Mouse (Mus musculus): ENCODE results near the gene Hipk1. TPM values are rescaled to one million over a fixed set of nuclear protein-coding genes. Genes with fewer than 3 reads are reported as not detected.

Gene Hipk1
- total and polyA plus RNA-seq, 3 experiments, result 88.1 to 139 (median 131) TPM

DNA sequence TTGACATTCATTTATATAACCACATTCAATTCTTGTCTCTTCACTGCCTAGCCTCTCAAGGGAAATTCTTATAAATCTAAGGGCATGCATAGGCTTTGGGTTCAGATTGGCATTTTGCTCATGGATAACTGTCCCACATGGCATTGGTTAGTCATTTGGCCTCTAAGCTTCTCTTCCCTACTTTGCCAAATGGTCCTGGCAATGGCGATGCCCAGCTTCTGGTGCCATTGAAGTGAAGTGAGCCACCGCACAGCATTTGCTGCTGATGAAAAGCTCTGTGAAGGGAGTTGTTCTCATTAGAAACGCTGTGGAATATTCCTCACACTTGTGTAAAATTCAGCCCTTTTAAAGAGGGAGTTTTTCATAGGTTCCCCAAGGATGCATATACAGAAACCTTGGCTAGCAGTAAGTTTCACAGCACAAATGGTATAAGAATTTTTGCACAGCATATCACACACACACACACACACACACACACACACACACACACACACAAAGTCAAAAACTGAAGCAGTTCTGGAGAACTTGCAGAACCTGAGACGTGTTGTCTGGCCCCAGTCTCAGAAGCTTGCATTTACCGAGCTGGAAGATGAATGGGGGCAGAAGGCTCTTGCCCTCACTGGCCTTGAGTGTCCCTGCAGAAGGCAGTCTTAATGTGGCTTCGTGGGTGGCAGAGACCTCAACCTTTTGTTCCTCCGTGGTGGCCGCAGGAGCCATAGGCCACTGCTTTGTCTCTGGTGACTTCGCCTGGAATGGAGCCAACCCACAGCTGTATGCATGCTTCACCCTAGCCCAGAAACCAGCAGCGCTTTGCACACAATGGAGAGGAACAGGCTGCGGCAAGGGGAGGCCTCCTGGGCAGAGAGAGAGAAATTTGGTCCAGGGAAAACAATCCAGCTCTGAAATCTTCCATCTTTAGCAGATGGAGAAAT, 75.3 kb downstream of the Hipk1 start:
- peak; percentile 42 for DNase-seq

GRCm38 (mm10) chr3:103714942-103715341, 76.4 kb downstream of the Hipk1 start:
- no peak for DNase-seq

- DNase-seq, result no peak
These were observed 77.0 kb downstream of the Hipk1 start for GRCm38 (mm10) chr3:103714236-103714875.

DNA sequence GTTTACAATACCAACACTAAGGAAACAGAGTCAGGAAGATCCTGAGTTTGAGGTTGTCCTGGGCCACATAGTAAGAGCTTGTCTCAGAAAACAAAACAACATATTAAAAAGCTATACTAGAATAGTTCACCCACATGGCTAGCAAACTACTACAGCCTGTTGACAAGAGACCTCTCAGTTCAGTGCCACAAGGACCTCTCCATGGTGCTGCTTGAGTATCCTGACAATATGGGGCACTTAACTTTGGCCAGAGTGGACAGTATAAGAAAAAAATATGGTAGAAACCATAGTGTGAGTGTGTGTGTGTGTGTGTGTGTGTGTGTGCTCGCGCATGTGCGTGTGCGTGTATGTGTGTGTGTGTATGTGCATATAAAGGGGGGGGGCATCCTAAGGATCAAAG, 79.2 kb downstream of the Hipk1 start:
- DNase-seq, result no peak

DNA sequence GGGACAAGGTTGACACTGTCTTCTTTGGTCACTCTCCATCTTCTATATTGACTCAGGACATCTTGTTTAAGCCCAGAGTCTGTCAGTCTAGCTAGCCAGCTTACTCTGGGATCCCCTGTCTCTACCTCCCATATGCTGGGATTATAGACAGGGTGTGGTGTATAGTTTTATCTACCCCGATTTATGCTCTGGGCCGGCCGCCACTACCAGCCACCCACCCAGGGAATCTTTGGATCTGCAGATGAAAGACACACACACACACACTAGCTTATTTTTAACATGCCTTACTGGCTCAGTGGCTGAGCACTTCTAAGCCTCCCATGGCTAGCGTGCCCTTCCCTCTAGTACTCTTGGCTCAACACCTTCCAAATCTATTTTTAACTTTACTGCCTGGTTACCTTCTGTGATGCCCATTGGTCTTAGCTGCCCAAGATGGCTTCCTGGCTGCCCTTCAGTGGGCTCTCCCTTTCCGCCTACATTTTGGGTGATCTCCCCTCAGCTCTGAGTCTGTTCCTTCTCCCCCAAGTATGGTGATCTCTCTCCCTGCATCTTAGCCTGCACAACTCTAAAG, 81.8 kb downstream of the Hipk1 start:
- no peak for DNase-seq

DNA sequence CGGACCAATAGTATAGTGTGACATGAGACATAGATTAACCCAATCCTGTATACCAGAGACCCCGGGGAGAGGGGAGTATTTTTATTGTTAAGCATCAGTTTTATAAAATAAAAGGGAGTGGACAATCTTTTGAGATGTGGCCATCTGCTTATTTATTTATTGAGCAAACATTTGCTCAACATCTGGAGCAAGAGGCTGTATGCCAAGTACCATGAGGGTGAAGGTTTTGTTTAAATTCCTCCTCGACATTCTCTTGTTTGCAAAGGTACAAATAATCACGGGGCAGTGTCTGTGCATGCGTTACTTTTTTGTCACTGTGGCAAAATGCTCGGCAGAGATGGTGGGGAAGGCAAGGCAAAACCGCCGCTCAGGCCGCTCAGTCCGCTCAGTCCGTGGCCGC, 85.9 kb downstream of the Hipk1 start:
- no peak for DNase-seq

DNA sequence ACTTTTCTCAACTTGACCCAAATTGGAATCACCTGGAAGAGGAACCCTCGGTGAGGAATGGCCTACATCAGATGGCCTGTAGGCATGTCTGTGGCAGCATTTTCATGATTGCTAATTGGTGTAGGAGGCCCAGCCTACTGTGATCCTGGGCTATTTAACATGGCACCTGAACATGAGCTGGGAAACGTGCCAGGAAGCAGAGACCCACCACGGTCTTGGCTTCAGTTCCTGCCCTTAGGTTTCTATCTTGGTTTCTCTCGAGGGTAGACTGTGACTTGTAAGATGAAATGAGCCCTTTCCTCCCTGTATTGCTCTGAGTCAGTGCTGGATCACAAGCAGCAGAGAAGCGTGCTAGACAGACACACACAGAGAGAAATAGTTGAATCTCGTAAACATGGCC, 86.7 kb downstream of the Hipk1 start:
- DNase-seq, result no peak

DNA sequence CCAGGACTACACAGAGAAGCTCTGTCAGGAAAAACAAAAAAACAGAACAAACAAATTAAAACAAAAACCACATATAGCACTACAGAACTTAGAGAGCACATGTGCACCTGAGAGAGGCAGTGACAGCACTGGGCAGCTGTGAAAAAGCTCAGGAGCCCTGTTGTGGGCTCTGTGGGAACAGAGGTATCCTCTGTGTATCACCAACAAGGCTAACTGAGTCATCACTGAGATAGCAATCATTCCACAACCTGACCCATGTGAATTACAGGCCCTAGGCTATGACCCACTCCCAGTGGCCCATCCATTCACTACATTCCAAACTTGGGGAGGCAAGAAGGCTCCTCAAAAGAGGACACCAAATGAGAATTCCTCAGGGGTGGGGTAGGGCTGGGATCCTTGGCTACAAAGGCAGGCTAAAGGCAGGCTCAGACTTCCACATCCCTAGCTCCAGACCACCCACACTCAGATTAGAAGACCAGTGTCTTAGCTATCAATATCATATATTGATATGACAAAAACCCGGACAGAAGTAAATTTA, 94.9 kb downstream of the Hipk1 start:
- no peak for DNase-seq

GRCm38 (mm10) chr3:103695556-103695955, 95.8 kb downstream of the Hipk1 start:
- no peak for DNase-seq

DNA sequence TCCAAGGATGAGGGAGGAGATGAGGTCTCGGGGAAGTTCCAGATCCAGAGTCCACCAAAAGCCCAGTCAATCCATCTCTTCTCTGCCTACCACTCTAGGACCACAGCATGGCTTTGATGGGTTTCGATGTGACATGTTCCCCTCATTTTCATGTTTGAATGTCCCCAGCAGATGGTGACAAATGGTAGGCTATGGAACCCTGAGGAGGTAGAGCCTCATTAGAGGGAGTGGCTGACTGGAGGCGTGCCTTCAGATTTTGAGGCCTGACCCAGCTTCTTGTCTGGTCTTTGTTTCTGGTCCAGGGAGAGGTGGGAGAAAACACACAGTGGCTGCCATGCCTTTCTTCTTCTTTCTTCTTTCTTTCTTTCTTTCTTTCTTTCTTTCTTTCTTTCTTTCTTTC, 100.9 kb downstream of the Hipk1 start:
- no peak for DNase-seq

Other genes with a start within 250 kb of the Hipk1 start
- not detected for gene Syt6, start 216.3 kb downstream of the Hipk1 start, total RNA-seq (2021)
- not detected in 2 replicates for gene Syt6, start 216.3 kb downstream of the Hipk1 start, polyA plus RNA-seq (2012; rRNA removed)
- gene Atg4a-ps, start 145.5 kb downstream of the Hipk1 start, total RNA-seq (2021), result 1 to 10 TPM in 1 of 2 experiments, under 1 TPM in 1; 0.14 to 3.7 TPM
- not detected in 2 replicates for gene Atg4a-ps, start 145.5 kb downstream of the Hipk1 start, polyA plus RNA-seq (2012; rRNA removed)
- 10 to 100 TPM; 20.2 to 21.5 TPM for gene Olfml3, start 53.6 kb downstream of the Hipk1 start, total RNA-seq (2021)
- 15.9 and 16.0 TPM in 2 replicates for gene Olfml3, start 53.6 kb downstream of the Hipk1 start, polyA plus RNA-seq (2012; rRNA removed)
- gene Gm10964, start 52.2 kb downstream of the Hipk1 start, total RNA-seq (2021), result not detected
- gene Gm10964, start 52.2 kb downstream of the Hipk1 start, polyA plus RNA-seq (2012; rRNA removed), result not detected in 2 replicates
- 10 to 100 TPM; 17.4 to 20.0 TPM for gene Dclre1b, start 17.9 kb upstream of the Hipk1 start, total RNA-seq (2021)
- gene Dclre1b, start 17.9 kb upstream of the Hipk1 start, polyA plus RNA-seq (2012; rRNA removed), result 13.0 and 17.5 TPM in 2 replicates
- gene Ap4b1, start 18.0 kb upstream of the Hipk1 start, total RNA-seq (2021), result 10 to 100 TPM; 13.7 to 23.7 TPM
- 6.7 and 7.2 TPM in 2 replicates for gene Ap4b1, start 18.0 kb upstream of the Hipk1 start, polyA plus RNA-seq (2012; rRNA removed)
- gene Gm43064, start 18.0 kb upstream of the Hipk1 start, total RNA-seq (2021), result under 1 TPM; 0.38 to 0.49 TPM
- gene Gm43064, start 18.0 kb upstream of the Hipk1 start, polyA plus RNA-seq (2012; rRNA removed), result not detected in 2 replicates
- gene Bcl2l15, start 41.0 kb upstream of the Hipk1 start, total RNA-seq (2021), result not detected
- gene Bcl2l15, start 41.0 kb upstream of the Hipk1 start, polyA plus RNA-seq (2012; rRNA removed), result not detected in 2 replicates
- gene Ptpn22, start 68.2 kb upstream of the Hipk1 start, total RNA-seq (2021), result 1 to 10 TPM; 1.6 to 2.7 TPM
- gene Ptpn22, start 68.2 kb upstream of the Hipk1 start, polyA plus RNA-seq (2012; rRNA removed), result 0.27 and 0.41 TPM in 2 replicates
- 10 to 100 TPM; 14.6 to 18.3 TPM for gene Rsbn1, start 122.6 kb upstream of the Hipk1 start, total RNA-seq (2021)
- 5.1 and 6.3 TPM in 2 replicates for gene Rsbn1, start 122.6 kb upstream of the Hipk1 start, polyA plus RNA-seq (2012; rRNA removed)
- 10 to 100 TPM; 14.4 to 21.2 TPM for gene Phtf1, start 176.5 kb upstream of the Hipk1 start, total RNA-seq (2021)
- gene Phtf1, start 176.5 kb upstream of the Hipk1 start, polyA plus RNA-seq (2012; rRNA removed), result 12.4 and 13.9 TPM in 2 replicates

All from adrenal gland, adult 2 months (tissue).